Mouse (Mus musculus) common myeloid progenitor, adult 5-6 weeks (primary cell): Measurements from ENCODE around the gene Banp. TPM values are rescaled to one million over a fixed set of nuclear protein-coding genes. Genes with fewer than 3 reads are reported as not detected.

Experiments
- ATAC-seq: replicated peaks from 2 replicates; pipeline ENCODE4 v1.8.0; 2016; ENCODE audit warnings: low read depth, mild to moderate bottlenecking, moderate TSS enrichment, inconsistent platforms; ENCODE audit not compliant: poor library complexity, severe bottlenecking
- total RNA-seq: library from RNA; stranded (forward); fragments of 200-1000, 187-1606 nt; gene quantifications from 2 replicates; pipeline ENCODE4 v1.2.3, GENCODE M21; 2017

Banp gene
- total RNA-seq, result 13.4 and 25.0 TPM in 2 replicates

DNA sequence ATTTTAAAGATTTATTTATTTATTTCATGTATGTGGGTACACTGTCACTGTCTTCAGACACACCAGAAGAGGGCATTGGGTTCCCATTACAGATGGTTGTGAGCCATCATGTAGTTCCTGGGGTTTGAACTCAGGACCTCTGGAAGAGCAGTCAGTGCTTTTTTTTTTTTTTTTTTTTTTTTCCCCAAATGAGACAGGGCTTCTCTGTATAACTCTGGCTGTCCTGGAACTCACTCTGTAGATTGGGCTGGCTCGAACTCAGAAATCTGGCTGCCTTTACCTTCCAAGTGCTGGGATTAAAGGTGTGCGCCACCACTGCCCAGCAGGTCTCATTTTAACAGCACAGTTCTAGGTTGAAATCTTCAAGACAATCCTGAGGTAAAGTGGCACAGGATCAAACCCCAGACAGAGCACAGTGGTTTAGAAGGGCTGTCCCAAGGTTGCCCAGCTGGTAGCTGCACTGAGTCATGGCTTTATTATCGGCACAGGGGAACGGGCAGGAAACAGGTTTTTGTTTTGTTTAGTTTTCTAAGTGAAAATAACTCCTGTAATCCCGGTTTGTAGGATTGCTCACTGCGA, at the start of gene Banp:
Banp (plus strand) TSS at position 529 of the 579 bp plus-strand sequence.
- no peak for ATAC-seq

DNA sequence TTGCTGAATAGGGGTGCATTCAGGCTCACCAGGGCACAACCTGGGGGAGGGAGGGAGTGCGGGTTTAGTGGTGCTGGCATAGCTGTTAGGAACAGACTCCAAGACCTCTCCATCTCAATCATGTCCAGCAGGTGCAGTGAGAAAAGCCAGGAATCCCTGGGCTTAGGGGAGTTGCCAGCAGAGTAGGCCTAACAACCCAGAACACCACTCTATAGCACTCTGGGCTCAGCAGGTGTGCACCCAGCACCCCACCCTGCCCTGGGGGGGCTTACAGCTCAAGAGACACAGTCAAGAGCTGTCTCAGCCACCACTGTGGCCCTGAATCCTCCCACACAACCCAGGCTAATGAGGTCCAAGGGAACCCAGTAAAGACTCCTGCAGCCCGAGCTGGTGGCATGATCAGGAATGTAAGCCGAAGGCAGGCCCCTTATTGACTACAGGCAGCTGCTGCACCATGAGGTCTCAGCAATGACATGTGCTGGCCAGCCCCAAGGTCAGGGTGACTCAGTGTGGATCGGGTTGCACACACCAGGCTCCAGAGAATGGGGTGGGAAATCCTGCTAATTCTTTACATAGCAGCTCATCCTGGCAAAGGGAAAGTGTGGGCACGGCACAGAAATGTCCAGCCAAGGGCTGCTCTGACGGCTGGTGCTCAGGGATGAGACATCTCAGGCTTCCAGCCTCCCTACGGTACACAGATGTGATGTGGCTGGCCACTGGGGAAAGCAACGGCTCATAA, 47.9 kb upstream of the Banp start:
- ATAC-seq, result no peak

DNA sequence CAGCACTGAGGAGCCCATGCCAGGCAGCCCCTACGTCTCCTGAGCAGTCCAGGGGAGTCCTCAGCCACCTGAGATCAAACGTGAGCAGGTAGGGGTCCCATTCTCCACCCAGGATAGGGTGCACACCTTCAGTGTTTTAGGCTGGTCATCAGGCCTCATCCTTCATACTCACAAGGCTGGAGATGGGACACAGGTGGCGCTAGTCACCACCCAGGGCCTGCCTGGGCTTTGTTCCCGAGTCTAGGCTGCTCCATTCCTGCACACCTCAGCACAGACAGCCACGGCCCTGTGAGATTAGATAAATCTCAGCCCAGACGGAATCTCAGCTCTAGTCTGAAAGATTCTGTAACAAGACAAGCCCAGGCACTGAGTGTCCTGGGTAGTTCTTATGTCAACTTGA, 45.6 kb upstream of the Banp start:
- no peak for ATAC-seq

DNA sequence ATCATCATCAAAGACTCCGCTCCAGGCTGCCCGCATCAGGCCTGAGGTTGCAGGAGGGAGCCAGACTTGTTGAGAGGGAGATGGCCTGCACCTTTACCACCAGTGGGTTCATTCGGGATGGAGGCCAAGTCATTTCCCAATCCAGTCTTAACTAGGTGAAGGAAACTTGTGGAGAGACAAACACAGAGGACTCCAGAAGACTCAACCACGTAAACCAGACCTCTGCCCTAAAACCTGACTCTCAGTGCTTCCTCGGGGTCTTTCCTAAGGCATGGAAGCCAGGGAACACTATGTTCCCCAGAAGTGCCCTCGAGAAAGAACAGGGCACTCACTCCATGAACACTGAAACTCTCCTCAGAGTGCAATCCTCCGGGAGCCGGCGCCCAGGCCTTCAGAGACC, 44.6 kb upstream of the Banp start:
- no peak for ATAC-seq

DNA sequence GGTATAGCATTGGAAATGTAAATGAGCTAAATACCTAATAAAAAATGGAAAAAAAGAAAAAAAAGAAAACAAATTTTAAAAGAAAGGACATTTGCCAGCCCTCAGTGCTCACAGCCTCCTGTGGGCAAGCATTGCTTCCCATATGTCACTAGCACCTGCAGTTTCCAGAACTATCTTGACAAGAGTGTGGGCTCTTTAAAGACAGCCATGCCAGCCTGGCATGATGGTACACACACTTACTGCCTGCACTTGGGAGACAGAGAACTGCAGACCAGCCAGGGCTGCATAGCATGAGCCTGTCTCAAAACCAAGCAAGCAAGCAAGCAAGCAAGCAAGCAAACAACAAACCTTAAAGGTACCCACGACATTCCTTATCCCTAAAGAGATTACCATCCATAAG, 44.1 kb upstream of the Banp start:
- ATAC-seq, result no peak

DNA sequence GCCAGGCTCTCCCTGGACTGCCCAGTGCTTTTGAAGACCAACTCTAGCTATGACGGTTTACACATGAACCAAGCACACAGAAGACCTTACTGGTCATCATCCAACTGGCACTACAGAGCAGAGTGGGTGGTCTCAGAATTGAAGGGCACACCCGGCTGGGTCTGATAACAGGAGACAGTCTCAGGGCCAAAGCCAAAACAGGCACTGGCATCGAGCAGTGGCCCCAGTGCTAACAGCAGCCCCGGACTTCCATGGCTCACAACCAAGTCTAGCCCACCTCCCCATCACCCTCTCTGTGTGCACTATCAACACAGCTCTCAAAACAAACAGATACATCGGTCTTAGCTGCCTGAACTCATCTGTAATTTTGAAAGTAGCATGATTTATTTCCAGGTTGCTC, 43.7 kb upstream of the Banp start:
- ATAC-seq, result no peak

DNA sequence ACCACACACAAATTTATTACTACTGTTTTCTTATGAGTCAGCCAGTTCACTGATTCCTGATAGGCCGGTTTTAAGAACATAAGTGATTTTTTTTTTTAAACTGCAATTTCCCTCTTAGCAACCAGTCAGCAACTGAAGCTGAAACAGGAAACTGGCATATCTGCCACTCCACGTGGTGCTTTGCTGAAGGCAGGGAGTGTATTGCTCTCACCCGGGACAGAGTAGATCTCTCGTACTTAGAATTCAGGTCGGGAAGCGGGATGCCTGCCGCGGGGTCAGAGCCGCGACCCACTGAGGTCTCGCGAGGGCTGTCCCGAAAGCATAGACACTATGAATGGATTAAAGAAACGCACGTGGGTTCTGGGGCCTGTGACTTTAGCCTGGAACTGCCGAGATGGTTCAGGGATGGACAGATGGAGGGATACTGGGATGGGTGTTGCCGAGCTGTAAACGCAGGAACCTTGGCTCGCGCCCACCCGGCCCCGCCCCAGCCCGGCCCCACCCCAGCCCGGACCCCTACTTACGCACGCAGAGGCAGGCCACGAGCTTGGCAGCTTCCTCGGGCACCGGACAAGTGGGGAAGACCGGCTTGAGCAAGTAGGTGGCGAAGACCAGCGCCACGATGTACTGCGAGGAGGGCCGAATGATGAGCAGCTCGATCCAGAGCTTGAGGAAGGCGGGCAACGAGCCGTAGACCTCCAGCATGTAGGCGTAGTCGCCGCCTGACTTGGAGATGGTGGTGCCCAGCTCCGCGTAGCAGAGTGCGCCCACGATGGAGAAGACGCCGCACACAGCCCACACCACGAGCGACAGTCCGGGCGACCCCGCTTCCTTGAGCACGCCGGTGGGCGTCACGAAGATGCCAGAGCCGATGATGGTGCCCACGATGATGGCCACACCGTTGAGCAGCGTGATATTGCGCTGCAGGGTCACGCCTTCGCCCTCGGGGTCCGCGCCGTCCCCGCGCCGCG, 42.7 kb upstream of the Banp start:
- ATAC-seq, result peak; percentile 39

DNA sequence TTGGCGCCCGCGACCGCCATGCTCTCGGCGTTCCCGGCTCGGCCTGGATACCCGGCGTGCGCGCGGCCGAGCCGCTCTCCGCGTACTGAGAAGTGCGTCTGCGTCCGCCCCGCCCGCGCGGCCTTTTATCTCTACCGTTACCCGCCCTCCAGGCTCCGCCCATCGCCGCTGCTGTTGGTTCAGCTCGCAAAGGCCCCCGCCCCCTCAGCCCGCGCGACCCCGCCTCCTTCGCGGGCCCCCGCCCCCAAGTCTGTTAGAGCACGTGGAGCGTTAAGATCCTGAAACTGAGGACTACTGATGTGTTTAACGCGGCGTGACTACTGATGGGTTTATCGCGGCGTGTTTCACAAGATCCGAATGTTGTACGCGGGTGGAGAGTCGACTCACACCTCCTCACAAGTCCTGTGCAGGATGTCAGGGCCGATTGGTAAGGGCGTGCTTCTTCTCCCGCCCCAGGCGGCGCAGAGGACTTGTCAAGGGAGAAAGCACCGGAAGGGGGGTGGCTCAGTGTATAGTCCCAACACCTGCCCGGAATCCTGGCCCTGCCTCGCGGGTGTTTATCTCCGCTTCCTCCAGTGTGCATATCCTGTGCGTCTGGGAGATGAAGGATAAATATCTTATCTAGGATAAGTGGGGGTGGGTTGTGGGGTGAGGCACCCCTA, 41.8 kb upstream of the Banp start, which contains the start of gene Slc7a5:
Slc7a5 (minus strand) TSS at position 108 of the 662 bp plus-strand sequence.
- ATAC-seq, result peak; percentile 70

DNA sequence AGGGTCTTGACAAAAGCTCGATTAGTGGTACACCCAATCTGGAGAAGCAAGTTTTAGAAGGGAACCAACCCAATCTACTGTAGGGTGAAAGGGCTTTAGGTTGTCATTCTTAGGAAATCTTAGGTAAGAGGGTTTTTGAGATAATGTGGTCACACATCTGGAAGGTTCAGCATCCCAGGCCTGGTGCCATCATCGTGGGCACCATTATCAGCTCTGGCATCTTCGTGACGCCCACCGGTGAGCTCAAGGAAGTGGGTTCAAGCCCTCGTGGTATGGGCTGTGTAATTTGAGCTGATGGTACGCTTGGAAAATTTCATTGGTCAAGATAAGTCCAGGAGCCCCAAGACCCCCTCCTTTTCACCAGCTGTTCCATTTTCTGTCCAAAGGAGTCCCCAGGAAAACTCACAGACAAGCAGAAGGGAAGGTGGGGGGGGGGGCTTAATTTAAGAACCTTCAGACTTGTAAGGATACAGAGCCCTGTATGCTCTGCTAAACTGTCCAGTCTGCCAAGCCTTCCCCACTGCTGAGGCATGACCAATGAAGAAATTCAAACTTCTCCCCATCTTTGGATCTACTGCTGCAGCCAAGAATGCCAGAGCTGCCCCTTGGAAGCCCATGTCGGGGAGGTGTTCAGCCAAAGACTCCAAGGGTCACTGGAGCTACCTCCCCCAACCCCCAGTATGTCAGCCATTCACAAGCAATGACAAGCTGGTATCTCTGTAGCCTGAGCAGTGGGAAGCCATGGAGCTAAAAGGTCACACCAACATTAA, 41.0 kb upstream of the Banp start:
- ATAC-seq, result no peak

DNA sequence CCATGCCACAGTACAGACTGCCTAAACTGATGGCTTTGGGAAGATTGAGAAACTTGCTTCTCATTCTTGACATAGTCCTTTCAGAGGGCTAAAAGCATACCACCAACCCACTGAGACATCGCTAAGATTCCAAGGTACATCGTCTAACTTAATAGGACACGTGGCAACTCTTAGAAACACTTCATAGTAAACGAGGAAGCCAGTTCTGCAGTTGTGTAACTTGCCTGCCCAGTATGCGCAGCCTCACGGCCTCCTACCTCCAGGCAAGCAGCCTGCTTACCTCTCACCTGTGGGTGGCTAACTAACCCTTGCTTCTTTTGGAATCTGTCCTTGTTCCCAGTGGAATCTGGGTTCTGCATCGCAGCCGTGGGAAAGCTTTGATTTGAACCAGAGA, 40.4 kb upstream of the Banp start:
- ATAC-seq, result no peak

DNA sequence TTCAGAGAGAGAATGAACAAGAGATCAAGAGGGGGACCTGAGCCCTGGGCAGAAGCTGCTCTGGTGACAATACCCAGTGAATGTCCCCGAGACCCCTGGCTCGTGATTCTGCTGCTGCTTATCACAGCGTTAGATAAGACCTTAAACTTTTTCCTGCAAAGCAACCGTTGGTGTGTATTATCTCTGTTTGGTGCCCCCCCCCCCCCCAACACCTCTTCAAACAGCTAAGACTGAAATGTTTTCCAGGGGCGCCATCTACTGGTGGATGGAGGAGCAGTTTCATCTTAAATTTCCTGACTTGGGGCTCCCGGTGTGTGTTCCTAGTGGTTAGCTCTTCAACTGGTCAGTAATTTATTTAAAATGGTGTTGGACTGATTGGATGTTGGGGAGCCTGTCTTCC, 39.9 kb upstream of the Banp start:
- no peak for ATAC-seq

DNA sequence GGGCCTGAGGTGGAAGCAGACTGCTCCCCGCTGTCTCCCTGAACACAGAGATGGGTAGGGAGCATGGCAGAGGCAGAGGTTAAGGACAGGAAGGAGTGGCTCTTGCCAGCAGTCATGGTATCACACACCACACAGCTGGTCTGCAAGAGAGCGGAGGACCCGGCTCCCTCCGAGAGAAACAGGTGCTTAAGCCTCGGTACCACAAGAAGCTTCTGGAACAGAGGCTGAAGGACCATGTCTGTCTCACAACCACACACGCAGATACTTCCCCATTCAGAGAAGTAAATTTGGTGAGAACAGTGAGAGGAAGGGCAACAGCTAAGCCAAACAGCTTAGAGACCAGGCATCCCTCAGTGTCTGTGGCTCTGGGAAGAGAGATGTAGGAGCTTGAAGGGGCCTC, 38.1 kb upstream of the Banp start:
- no peak for ATAC-seq

DNA sequence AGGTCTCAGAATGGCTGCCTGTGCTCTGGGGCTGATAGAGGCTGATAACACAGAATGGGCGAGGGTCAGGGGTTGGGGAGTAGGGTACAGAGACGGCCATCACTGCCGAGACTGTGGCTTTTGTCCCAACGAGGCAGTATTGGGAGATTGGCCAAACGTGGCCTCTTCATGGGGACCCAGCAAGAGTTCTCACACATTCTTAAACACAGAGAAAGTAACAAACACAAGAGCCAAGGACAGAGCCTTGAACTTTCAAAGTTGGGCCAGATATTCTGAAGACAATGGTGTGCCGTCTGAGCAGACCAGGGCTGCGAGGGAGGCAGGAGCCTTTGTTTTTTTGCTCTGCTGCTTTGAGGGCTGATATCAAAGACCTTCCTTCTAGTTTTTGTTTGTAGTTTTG, 37.6 kb upstream of the Banp start:
- no peak for ATAC-seq

DNA sequence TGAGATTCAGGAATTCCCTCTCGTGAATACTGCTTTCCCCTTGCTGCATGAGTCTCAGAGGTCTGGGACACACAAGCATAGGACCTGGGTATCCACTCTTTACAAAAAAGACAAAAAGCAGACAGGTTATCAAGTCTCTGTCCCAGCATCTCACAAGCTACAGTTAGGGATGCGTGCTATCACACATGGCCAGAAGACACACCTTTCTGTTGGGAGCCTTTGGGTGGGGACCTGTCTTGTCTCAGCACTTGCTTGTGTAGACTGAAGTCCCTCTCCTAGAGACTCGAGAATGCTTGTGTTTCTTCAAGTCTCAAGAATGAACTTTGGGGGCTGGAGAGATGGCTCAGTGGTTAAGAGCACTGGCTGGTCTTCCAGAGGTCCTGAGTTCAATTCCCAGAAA, 36.7 kb upstream of the Banp start:
- ATAC-seq, result no peak

DNA sequence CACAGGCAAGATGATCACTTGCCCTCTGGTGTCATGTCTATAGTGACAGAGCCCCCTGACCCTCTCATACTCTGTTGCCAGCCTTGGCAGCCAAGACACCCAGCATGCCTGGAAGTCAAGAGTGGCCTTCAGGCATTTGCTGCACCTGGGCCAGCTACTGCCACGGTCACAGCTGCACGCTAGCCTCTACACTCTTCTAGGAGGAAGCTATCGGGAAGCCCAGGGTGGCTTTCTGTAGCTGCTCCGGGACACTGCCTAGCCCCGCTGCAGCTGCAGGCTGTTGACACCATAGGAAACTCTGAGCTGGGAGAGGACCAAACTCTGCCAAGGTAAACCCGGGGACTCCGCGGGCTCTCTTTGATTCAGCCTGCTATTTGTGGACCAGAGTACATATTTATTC, 36.2 kb upstream of the Banp start:
- no peak for ATAC-seq

DNA sequence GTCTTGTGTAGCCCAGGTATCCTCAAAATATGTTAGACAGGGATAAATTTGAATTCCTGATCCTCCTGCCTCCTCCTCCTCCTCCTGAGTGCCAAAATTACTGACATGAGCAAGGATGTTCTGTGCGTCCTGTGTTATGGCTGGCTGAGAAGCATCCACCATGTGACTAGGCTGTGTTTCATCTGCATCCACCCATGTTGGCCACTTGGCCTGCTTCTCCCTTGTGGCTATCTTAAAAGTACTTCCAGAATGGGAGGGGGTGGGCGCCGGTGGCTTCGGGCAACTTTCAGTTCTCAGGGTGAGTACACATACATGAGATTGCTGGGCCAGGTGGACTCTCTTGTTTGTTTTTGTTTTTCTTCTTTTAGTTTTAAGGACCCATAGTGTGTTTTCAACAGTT, 30.4 kb upstream of the Banp start:
- no peak for ATAC-seq

DNA sequence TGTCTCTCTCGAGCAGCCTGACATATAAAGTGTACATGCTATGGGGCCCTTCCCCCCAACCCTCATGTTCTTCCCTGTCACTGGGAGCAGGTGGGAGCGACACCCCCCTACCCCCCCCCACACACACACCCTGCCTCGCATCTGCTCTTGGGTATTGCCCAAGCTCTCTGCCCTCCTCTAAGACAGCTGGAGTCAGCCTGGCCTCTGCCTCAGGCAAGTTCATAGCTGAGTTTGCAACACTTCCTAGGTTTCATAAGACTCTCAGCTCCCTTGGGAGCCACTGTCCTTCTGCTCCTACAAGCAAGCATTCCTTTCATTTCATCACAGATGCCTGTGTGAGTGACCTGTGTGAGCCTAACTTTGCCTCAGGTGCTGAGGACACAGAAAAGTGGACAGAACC, 29.8 kb upstream of the Banp start:
- no peak for ATAC-seq

DNA sequence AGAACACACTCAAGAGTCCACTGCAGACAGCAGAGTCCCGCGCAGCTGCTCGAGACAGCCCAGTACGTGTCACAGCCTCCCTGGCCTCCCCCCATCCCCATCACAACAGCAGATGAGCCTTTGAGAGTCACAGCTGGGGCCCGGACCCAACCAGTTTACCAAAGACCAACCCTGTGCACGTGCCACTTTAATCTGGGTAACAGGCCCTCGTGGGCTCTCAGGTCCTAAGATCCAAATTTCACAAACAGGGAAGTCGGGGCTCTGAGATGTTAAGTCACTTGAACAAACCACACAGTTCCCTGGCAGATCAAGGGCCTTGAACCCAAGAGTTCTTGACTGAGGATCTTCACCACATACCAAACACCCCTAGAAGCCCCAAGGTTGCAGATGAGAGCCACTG, 28.0 kb upstream of the Banp start:
- no peak for ATAC-seq

DNA sequence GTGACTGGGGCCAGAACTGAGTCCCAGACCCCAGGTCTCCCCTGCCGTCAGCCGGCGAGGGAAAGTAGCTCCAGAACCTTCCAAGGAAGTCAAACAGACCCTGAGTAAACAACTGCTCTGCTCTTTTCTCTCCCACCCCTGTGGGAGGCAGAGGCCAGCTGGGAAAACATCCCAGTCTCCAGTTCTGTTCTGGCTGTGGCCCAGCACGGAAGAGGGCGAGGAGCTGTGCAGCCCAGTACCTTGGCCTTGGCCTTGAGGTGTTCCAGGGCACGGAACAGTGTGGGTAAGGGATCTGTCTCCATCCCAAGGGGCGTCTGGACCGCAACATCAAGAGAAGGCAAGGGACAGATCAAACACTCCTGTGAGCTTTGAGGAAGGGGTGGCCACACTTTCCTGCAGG, 27.4 kb upstream of the Banp start:
- no peak for ATAC-seq

DNA sequence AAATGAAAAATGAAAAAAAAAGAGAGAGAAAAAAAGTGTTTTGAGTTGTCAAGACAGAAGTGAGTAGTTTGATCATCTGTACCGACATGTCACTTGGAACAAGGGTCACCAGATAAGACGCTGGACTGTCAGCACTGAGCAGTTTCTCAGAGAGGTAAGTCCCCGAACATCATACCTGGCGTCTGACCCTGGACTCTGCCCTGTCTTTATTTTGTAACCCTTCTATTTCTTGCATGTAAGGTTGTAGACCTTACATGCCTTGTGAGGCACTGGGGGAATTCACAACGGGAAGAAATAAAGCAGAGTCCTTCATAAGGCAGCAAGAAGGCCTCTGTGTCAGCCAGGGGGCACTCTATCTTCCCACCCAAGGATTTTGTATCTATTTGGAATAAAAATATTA, 24.9 kb upstream of the Banp start:
- ATAC-seq, result no peak
